Mouse (Mus musculus): ENCODE measurements at regions not wholly inside any gene's neighbourhood (a gene's known extent, or its start where the extent isn't known, plus 50 kb on each side); places are given as distances from the start of the nearest gene placed in this dataset.

- intact Hi-C loops (cut with DNase I), result no loop called here
- DNase-seq, result no peak
Measured at GRCm38 (mm10) chr12:107715871-107716270, 227.4 kb downstream of the 3110018I06Rik start.

GRCm38 (mm10) chr12:107720941-107721340 is 232.5 kb downstream of the 3110018I06Rik start:
- no peak for DNase-seq
- intact Hi-C loops (cut with DNase I), result no loop called here

- intact Hi-C loops (cut with DNase I), result no loop called here
- no peak for DNase-seq
Measured at GRCm38 (mm10) chr12:107723062-107723859, 234.8 kb downstream of the 3110018I06Rik start.

GRCm38 (mm10) chr12:107723860-107724320 is 235.5 kb downstream of the 3110018I06Rik start:
- no peak for DNase-seq
- intact Hi-C loops (cut with DNase I), result no loop called here

GRCm38 (mm10) chr12:107724467-107724866 is 236.0 kb downstream of the 3110018I06Rik start:
- no peak for DNase-seq
- intact Hi-C loops (cut with DNase I), result no loop called here

- no peak for DNase-seq
- intact Hi-C loops (cut with DNase I), result no loop called here
Measured at GRCm38 (mm10) chr12:107728865-107729264, 240.4 kb downstream of the 3110018I06Rik start.

- no peak for DNase-seq
- intact Hi-C loops (cut with DNase I), result no loop called here
Measured at GRCm38 (mm10) chr12:107729301-107729700, 240.9 kb downstream of the 3110018I06Rik start.

- DNase-seq, result no peak
Measured at GRCm38 (mm10) chr12:107730940-107731339, 242.5 kb downstream of the 3110018I06Rik start.

GRCm38 (mm10) chr12:107734536-107734935 is 246.1 kb downstream of the 3110018I06Rik start:
- intact Hi-C loops (cut with DNase I), result no loop called here
- DNase-seq, result no peak

More at GRCm38 (mm10) chr12:107730940-107731339, 242.5 kb downstream of the 3110018I06Rik start:
- intact Hi-C loops (cut with DNase I), result no loop called here

GRCm38 (mm10) chr12:107742641-107743040 is 254.2 kb downstream of the 3110018I06Rik start:
- intact Hi-C loops (cut with DNase I), result no loop called here
- no peak for DNase-seq

GRCm38 (mm10) chr12:107744822-107745221 is 256.4 kb downstream of the 3110018I06Rik start:
- DNase-seq, result no peak
- intact Hi-C loops (cut with DNase I), result no loop called here

- no peak for DNase-seq
- intact Hi-C loops (cut with DNase I), result no loop called here
Measured at GRCm38 (mm10) chr12:107748481-107749380, 254.7 kb downstream of the Bcl11b start.

GRCm38 (mm10) chr12:107749381-107750085 is 253.9 kb downstream of the Bcl11b start:
- intact Hi-C loops (cut with DNase I), result no loop called here
- no peak for DNase-seq

- DNase-seq, result no peak
- intact Hi-C loops (cut with DNase I), result no loop called here
Measured at GRCm38 (mm10) chr12:107750285-107750927, 253.0 kb downstream of the Bcl11b start.

- no peak for DNase-seq
- intact Hi-C loops (cut with DNase I), result no loop called here
Measured at GRCm38 (mm10) chr12:107752126-107752525, 251.3 kb downstream of the Bcl11b start.

GRCm38 (mm10) chr12:107752587-107752986 is 250.8 kb downstream of the Bcl11b start:
- intact Hi-C loops (cut with DNase I), result no loop called here
- no peak for DNase-seq

- intact Hi-C loops (cut with DNase I), result no loop called here
- peak; percentile 46 to 67 for DNase-seq
Measured at GRCm38 (mm10) chr12:107753022-107753421, 250.4 kb downstream of the Bcl11b start.

- DNase-seq, result no peak
- intact Hi-C loops (cut with DNase I), result no loop called here
Measured at GRCm38 (mm10) chr12:107753536-107753935, 249.9 kb downstream of the Bcl11b start.

- no peak for DNase-seq
- intact Hi-C loops (cut with DNase I), result no loop called here
Measured at GRCm38 (mm10) chr12:107754885-107755284, 248.5 kb downstream of the Bcl11b start.
